24 mouse cellular contexts compared by ENCODE assay signal in the genomic region with DNA sequence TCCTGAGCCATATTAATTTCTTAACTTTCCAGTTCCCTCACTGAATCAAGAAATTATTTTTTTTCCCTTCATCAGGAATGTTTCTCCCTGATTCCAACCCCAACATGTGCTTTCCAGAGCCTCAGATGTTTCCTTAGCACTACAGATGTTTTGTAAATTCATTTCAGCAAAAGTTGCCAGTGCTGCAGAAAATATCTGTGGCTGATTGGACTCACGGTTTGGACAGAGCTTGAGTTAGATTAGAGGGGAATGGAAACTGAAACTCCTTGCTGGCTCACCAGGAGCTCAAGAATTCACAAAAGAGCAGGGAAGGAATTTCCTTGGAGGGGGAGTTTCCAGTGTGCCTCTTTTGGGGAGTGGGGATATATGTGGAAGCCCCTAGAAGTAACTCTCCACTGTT.
DNase-seq lines count a peak whose midpoint lies in the region; ATAC-seq and TF ChIP-seq lines count a peak whose summit lies in the region.
"Had no signal": no experiment of that assay in that cellular context is flagged by ENCODE, and none has a peak within 500 bp of the region (broad histone marks: within the 10 kb centered on the region; RNA-seq: fewer than 3 reads in every experiment).

No protein-coding gene starts in this region.

- no peak for ATAC-seq in embryonic facial prominence, embryonic 14.5 days (ENCODE audit: low read depth)
- no peak for ATAC-seq in lung, embryonic 14.5 days (ENCODE audit: insufficient read depth)
- no peak for ATAC-seq in hindbrain, embryonic 16.5 days
- ATAC-seq: activated CD4-positive, CD25-positive, alpha-beta regulatory T cell, adult 4 months; forebrain, embryonic 15.5 days; inflammation-experienced regulatory T-cells, adult 6 months; midbrain, embryonic 16.5 days had no signal

- peak overlapping the region; percentile 67 for H3K27ac ChIP-seq in embryonic facial prominence, embryonic 14.5 days (replicated peaks; ENCODE audit: low read depth, low read length)
- no peak overlapping the region for H3K27ac ChIP-seq in embryonic facial prominence, embryonic 10.5 days (replicated peaks)
- H3K27ac ChIP-seq in lung, embryonic 14.5 days (ENCODE audit: low read depth) = no peak overlapping the region
- H3K27ac ChIP-seq in hindbrain, embryonic 16.5 days (ENCODE audit: low read depth, low read length) = no peak overlapping the region
- H3K27ac ChIP-seq: embryonic facial prominence, embryonic 12.5 days; forebrain, embryonic 15.5 days; hindbrain, embryonic 12.5 days; midbrain, embryonic 10.5 days; neural tube, embryonic 13.5 days had no signal

- H3K36me3 ChIP-seq in embryonic facial prominence, embryonic 14.5 days (ENCODE audit: control insufficient read depth, insufficient read depth, low read length) = no peaks in the 10 kb centered on the region
- H3K36me3 ChIP-seq in embryonic facial prominence, embryonic 10.5 days (replicated peaks) = no peaks in the 10 kb centered on the region
- H3K36me3 ChIP-seq in lung, embryonic 14.5 days (ENCODE audit: insufficient read depth) = no peaks in the 10 kb centered on the region
- no peaks in the 10 kb centered on the region for H3K36me3 ChIP-seq in hindbrain, embryonic 16.5 days (ENCODE audit: control insufficient read depth, insufficient read depth, low read length)
- H3K36me3 ChIP-seq: embryonic facial prominence, embryonic 12.5 days; forebrain, embryonic 15.5 days; hindbrain, embryonic 12.5 days; midbrain, embryonic 10.5 days; neural tube, embryonic 13.5 days had no signal

- H3K4me1 ChIP-seq in embryonic facial prominence, embryonic 14.5 days (ENCODE audit: control insufficient read depth, insufficient read depth, low read length) = peaks cover 15% of the 10 kb centered on the region
- peaks cover 6% of the 10 kb centered on the region for H3K4me1 ChIP-seq in embryonic facial prominence, embryonic 10.5 days
- no peaks in the 10 kb centered on the region for H3K4me1 ChIP-seq in lung, embryonic 14.5 days (ENCODE audit: insufficient read depth)
- no peaks in the 10 kb centered on the region for H3K4me1 ChIP-seq in hindbrain, embryonic 16.5 days (ENCODE audit: control insufficient read depth, insufficient read depth, low read depth, low read length)
- H3K4me1 ChIP-seq: forebrain, embryonic 15.5 days had no signal

- H3K9ac ChIP-seq in embryonic facial prominence, embryonic 14.5 days (ENCODE audit: low read depth, low read length) = no peak overlapping the region
- H3K9ac ChIP-seq in lung, embryonic 14.5 days = no peak overlapping the region
- no peak overlapping the region for H3K9ac ChIP-seq in hindbrain, embryonic 16.5 days (ENCODE audit: low read depth, low read length)
- H3K9ac ChIP-seq: embryonic facial prominence, embryonic 12.5 days; forebrain, embryonic 15.5 days; hindbrain, embryonic 12.5 days; neural tube, embryonic 13.5 days had no signal

- 13% methylated on average over 1 of the region's 1 CpGs for WGBS in embryonic facial prominence, embryonic 14.5 days
- WGBS in embryonic facial prominence, embryonic 10.5 days = 31% methylated on average over 1 of the region's 1 CpGs
- 29% methylated on average over 1 of the region's 1 CpGs for WGBS in lung, embryonic 14.5 days
- WGBS in hindbrain, embryonic 16.5 days = 54% methylated on average over 1 of the region's 1 CpGs

- DNase-seq in embryonic facial prominence, embryonic 14.5 days (ENCODE audit: low spot score) = peak; percentile 81
- no peak for DNase-seq in embryonic facial prominence, embryonic 10.5 days (ENCODE audit: low spot score)
- peak; percentile 42 to 61 for DNase-seq in heart, adult 9 months (ENCODE audit: low spot score in 2 of 2)
- no peak for DNase-seq in heart, postnatal 14 days
- DNase-seq in lung, embryonic 14.5 days = peak; percentile 14
- DNase-seq in lung, postnatal 14 days = no peak
- peak; percentile 24 to 31 for DNase-seq in heart, postnatal 10 days
- DNase-seq: adrenal gland, adult 8-10 months; cerebellum, adult 18-20 months; cerebellum, postnatal 14 days; gastrocnemius, postnatal 10 days; kidney, adult 2 months; layer of hippocampus, adult 9-11 months; thymus, postnatal 14 days had no signal

- intact Hi-C loops in heart, postnatal 14 days (cut with DNase I) = no loop called here
- intact Hi-C loops in heart, postnatal 10 days (cut with DNase I) = no loop called here

- no peak overlapping the region for H3K4me2 ChIP-seq in embryonic facial prominence, embryonic 14.5 days (ENCODE audit: low read depth, low read length)
- no peak overlapping the region for H3K4me2 ChIP-seq in lung, embryonic 14.5 days
- H3K4me2 ChIP-seq in hindbrain, embryonic 16.5 days (ENCODE audit: low read length) = no peak overlapping the region
- H3K4me2 ChIP-seq: embryonic facial prominence, embryonic 12.5 days; forebrain, embryonic 15.5 days; hindbrain, embryonic 12.5 days; neural tube, embryonic 13.5 days had no signal

- H3K9me3 ChIP-seq in embryonic facial prominence, embryonic 14.5 days (ENCODE audit: control insufficient read depth, low read length) = no peaks in the 10 kb centered on the region
- H3K9me3 ChIP-seq in embryonic facial prominence, embryonic 10.5 days = no peaks in the 10 kb centered on the region
- H3K9me3 ChIP-seq in lung, embryonic 14.5 days (ENCODE audit: low read depth, low read length) = no peaks in the 10 kb centered on the region
- no peaks in the 10 kb centered on the region for H3K9me3 ChIP-seq in hindbrain, embryonic 16.5 days (ENCODE audit: control insufficient read depth, low read length)
- H3K9me3 ChIP-seq: embryonic facial prominence, embryonic 12.5 days; forebrain, embryonic 15.5 days; hindbrain, embryonic 12.5 days; midbrain, embryonic 10.5 days; neural tube, embryonic 13.5 days had no signal

- no peak for TF ChIP-seq CTCF in lung, embryonic 14.5 days (IDR thresholded peaks at IDR 0.05; ENCODE audit: low read depth)

- H3K27me3 ChIP-seq in embryonic facial prominence, embryonic 14.5 days (replicated peaks; ENCODE audit: control insufficient read depth, insufficient read depth, low read length) = no peaks in the 10 kb centered on the region
- H3K27me3 ChIP-seq in embryonic facial prominence, embryonic 10.5 days (replicated peaks; ENCODE audit: low read depth, poor library complexity, severe bottlenecking) = no peaks in the 10 kb centered on the region
- H3K27me3 ChIP-seq in lung, embryonic 14.5 days (ENCODE audit: insufficient read depth, low read length) = no peaks in the 10 kb centered on the region
- no peaks in the 10 kb centered on the region for H3K27me3 ChIP-seq in hindbrain, embryonic 16.5 days (replicated peaks; ENCODE audit: control insufficient read depth, insufficient read depth, low read length)
- H3K27me3 ChIP-seq: embryonic facial prominence, embryonic 12.5 days; forebrain, embryonic 15.5 days; hindbrain, embryonic 12.5 days; neural tube, embryonic 13.5 days had no signal

- no peak overlapping the region for H3K4me3 ChIP-seq in embryonic facial prominence, embryonic 14.5 days (ENCODE audit: low read depth, low read length)
- H3K4me3 ChIP-seq in embryonic facial prominence, embryonic 10.5 days = no peak overlapping the region
- H3K4me3 ChIP-seq in lung, embryonic 14.5 days (ENCODE audit: low read depth, low read length) = no peak overlapping the region
- no peak overlapping the region for H3K4me3 ChIP-seq in hindbrain, embryonic 16.5 days (ENCODE audit: low read length)
- H3K4me3 ChIP-seq: embryonic facial prominence, embryonic 12.5 days; forebrain, embryonic 15.5 days; hindbrain, embryonic 12.5 days; midbrain, embryonic 10.5 days; myocyte; neural tube, embryonic 13.5 days had no signal

Comparison
In these comparisons a context has a peak if more than half of its experiments do, and no peak if none do; other contexts are left out.
1. DNase-seq: peak in embryonic facial prominence, embryonic 14.5 days (single experiment), heart, adult 9 months (2 of 2), lung, embryonic 14.5 days (single experiment) and heart, postnatal 10 days (2 of 2); none in embryonic facial prominence, embryonic 10.5 days (single experiment), heart, postnatal 14 days (0 of 2) and lung, postnatal 14 days (single experiment).